Mouse (Mus musculus): ENCODE results near the gene Itgav.

DNA sequence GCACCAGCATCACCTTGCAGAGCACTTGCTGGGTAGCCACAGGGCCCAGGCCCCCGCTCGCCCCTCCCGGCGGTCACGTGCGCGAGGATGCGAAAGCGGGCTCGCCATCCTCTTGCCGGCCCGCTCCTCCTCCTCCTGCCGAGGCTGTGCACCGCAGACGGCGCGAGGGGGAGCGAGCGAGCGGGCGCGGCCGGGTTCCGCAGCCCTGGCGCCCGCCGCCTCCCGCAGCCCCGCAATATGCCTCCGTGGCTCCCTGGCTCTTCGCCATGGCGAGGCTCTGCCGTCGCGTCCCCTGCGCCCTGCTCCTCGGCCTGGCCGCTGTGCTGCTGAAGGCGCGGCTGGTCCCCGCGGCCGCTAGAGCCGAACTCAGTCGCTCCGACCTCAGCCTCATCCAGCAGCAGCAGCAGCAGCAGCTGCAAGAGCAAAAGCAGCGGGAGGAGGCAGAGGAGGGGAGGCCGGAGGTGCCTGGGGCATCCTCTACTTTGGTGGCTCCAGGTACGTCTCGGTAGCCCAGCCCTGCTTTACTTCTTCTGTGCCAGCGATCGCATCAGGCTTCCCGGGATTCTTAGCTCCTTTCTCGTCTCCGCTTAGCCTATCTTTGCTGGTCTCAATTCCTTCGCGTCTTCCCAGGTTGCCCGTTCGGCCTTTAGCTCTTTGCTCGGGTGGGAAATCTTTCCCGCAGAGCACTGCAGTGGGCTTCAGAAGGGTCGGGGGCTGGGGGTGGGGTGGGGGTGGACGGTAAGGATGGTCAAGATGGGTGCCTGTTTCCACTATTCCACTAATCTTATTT is 88.5 kb downstream of the Itgav start, which contains the start of gene Fam171b:
- TF ChIP-seq CTCF (IDR thresholded peaks at IDR 0.05) (peak; percentile 50), POLR2A (IDR thresholded peaks at IDR 0.05; ENCODE audit: insufficient read depth, low read depth, low read length) (no peak)

Data from heart, adult 2 months (tissue).